Mouse (Mus musculus) olfactory bulb, adult 2 months (tissue): ENCODE data around the gene Igfbpl1. TPM values are rescaled to one million over a fixed set of nuclear protein-coding genes. Genes with fewer than 3 reads are reported as not detected.
A peak's percentile ranks its signal among the peaks of the same experiment; 100 is the strongest.

ENCODE experiments used
- H3K27ac ChIP-seq: fragments of 200-500 bp; 2 replicates; pipeline ENCODE4 v1.5.1; 2012; ENCODE audit warnings: low read depth, low read length; ENCODE audit not compliant: insufficient read depth
- H3K4me1 ChIP-seq: fragments of 200-500 bp; 2 replicates; pipeline ENCODE4 v1.6.1; 2012; ENCODE audit warnings: low read length; ENCODE audit not compliant: control insufficient read depth, insufficient read depth
- H3K4me3 ChIP-seq: fragments of 200-500 bp; 2 replicates; pipeline ENCODE4 v1.5.1; 2012; ENCODE audit warnings: mild to moderate bottlenecking, low read depth, low read length, moderate library complexity; ENCODE audit not compliant: insufficient read depth
- CTCF ChIP-seq: fragments of 200-500 bp; IDR thresholded peaks from 2 replicates; pipeline ENCODE4 v1.5.1; 2012; ENCODE audit warnings: low read depth, mild to moderate bottlenecking, low read length, moderate library complexity; ENCODE audit not compliant: insufficient read depth
- POLR2A ChIP-seq: fragments of 200-500 bp; IDR thresholded peaks from 2 replicates; pipeline ENCODE4 v1.6.1; 2012; ENCODE audit warnings: mild to moderate bottlenecking, low read depth, low read length, moderate library complexity; ENCODE audit not compliant: insufficient read depth
- WGBS: fragments of 180-500 bp; shearing (Covaris S2); methylation state at CpG from one replicate; pipeline ENCODE4 v1.1.7; 2018; 5-methylcytosine and 5-hydroxymethylcytosine counted together
- polyA plus RNA-seq: library from polyadenylated mRNA; stranded (reverse); fragments of >200 nt; gene quantifications from 2 replicates; pipeline ENCODE4 v1.2.4, GENCODE M21; 2012; ENCODE audit warnings: low replicate concordance; ENCODE audit not compliant: missing spikeins, insufficient read depth, insufficient read length

Igfbpl1 gene
- polyA plus RNA-seq, 1 experiment: not detected

GRCm38 (mm10) chr4:45808034-45808433 lies 18.7 kb downstream of the Igfbpl1 start:
- WGBS: 48% methylated on average over 7 of the region's 7 CpGs
- TF ChIP-seq CTCF: no peak
- no peak for TF ChIP-seq POLR2A
- Histone ChIP-seq H3K27ac (no peak overlapping the region), H3K4me3 (no peak overlapping the region), H3K4me1 (no peaks in the 10 kb centered on the region)

GRCm38 (mm10) chr4:45802900-45803299 lies 23.8 kb downstream of the Igfbpl1 start:
- 94% methylated on average over 14 of the region's 14 CpGs for WGBS
- TF ChIP-seq CTCF (no peak), POLR2A (no peak)
- Histone ChIP-seq H3K27ac (no peak overlapping the region), H3K4me3 (no peak overlapping the region), H3K4me1 (peaks cover 4% of the 10 kb centered on the region; the same call in 1 of the 2 replicates)

GRCm38 (mm10) chr4:45799956-45800537 lies 26.7 kb downstream of the Igfbpl1 start:
- no peak overlapping the region for H3K4me3 ChIP-seq
- no peak overlapping the region for H3K27ac ChIP-seq
- H3K4me1 ChIP-seq: peaks cover 8% of the 10 kb centered on the region
- TF ChIP-seq POLR2A (no peak), CTCF (no peak)
- 38% methylated on average over 3 of the region's 3 CpGs for WGBS

- H3K4me1 ChIP-seq: peaks cover 8% of the 10 kb centered on the region
- H3K27ac ChIP-seq: no peak within 1 kb of the TSS
- WGBS: 0% methylated on average over 26 of the region's 26 CpGs
- TF ChIP-seq POLR2A (peak; percentile 18; the same call in 1 of the 2 replicates), CTCF (no peak)
- H3K4me3 ChIP-seq: peak within 1 kb of the TSS; percentile 63
Observed at GRCm38 (mm10) chr4:45798964-45799363, 27.8 kb downstream of the Igfbpl1 start, which contains the start of gene Aldh1b1. Gene Aldh1b1 (plus strand): TSS chr4:45799022.

DNA sequence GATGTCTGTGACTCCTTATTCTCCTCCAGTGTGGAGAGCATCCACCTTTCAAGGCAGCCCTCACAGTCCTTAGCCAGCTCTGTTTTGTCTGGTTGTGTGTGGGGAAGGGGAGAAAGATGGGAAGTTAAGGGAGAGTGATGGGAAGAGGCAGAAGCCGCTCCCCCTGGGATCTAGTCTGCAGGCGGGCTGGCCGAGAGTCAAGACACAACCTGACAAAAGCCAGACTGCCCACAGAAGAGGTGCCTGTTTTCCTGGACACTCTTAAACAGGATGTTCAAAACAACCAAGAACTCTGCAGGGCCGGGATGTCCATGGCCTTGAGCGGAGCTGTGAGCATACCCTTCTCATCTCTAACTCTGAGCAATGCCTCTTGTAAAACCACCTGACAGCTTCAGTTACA lies 30.0 kb downstream of the Igfbpl1 start:
- no peak overlapping the region for H3K27ac ChIP-seq
- no peak overlapping the region for H3K4me3 ChIP-seq
- WGBS: 89% methylated on average over 5 of the region's 5 CpGs
- H3K4me1 ChIP-seq: peaks cover 8% of the 10 kb centered on the region
- TF ChIP-seq CTCF (no peak), POLR2A (no peak)

GRCm38 (mm10) chr4:45795191-45795811 lies 31.4 kb downstream of the Igfbpl1 start:
- WGBS: 5% methylated on average over 12 of the region's 12 CpGs
- TF ChIP-seq CTCF (no peak), POLR2A (no peak)

DNA sequence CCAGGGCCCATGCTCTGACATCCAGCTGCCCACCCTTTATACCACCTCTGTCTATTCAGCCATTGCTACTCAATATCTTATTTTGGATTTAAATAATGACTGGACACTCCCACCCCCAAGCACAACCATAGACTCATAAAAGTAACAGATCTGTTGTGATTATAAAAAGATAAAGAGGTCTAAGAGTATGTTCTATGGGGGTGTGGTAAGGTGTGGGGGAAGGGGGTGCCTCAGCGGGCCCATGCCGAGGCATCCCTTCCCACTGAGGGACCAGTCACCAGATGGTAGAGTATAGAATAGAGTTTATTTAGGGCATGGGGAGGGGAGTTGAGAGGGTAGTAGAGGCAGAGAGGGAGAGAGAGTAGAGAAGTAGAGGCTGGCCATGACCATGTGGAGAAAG lies 36.7 kb downstream of the Igfbpl1 start:
- TF ChIP-seq CTCF: no peak
- TF ChIP-seq POLR2A: no peak
- H3K4me1 ChIP-seq: peaks cover 7% of the 10 kb centered on the region
- H3K27ac ChIP-seq: no peak overlapping the region
- H3K4me3 ChIP-seq: no peak overlapping the region
- WGBS: 93% methylated on average over 2 of the region's 2 CpGs

More at GRCm38 (mm10) chr4:45795191-45795811, 31.4 kb downstream of the Igfbpl1 start:
- no peak overlapping the region for H3K4me3 ChIP-seq
- no peak overlapping the region for H3K27ac ChIP-seq
- peaks cover 4% of the 10 kb centered on the region for H3K4me1 ChIP-seq

DNA sequence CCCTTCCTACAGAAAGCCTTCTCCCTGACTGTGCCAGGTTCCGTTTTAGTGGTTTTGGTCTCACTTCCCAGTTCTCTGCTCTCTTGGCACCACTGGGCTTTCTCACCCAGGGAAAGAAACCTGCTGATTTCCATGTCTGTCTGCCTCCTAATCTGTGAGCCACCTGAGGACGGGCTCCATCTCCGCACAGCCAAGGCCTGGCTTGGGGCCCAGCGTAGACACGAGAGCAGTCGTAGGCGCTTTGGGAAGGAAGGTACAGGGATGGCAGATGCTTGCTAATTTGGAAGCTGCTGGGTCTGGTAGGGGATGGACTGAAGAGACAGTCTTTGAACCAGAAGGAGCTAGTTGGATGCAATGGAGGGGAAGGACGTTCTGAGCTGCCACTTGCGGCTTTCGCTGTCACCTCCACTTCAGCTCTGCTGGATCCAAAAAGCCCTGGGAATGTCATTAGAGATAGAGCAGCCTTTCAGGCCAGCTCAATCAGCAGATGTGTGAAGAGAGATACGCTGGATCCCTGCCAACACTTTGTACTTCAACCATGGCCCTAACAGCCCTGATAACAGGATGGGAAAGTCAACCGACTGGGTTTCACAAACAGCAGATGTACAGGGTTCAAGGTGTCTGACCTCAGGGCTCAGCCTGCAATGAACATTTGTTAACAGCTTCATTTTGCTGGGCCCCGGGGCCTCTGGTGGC lies 37.3 kb downstream of the Igfbpl1 start:
- 61% methylated on average over 13 of the region's 13 CpGs for WGBS
- Histone ChIP-seq H3K27ac (no peak overlapping the region), H3K4me3 (no peak overlapping the region), H3K4me1 (peaks cover 7% of the 10 kb centered on the region)
- TF ChIP-seq CTCF: no peak
- TF ChIP-seq POLR2A: no peak

- 92% methylated on average over 13 of the region's 13 CpGs for WGBS
- no peak overlapping the region for H3K4me3 ChIP-seq
- no peak overlapping the region for H3K27ac ChIP-seq
- TF ChIP-seq CTCF (no peak), POLR2A (no peak)
- H3K4me1 ChIP-seq: peaks cover 7% of the 10 kb centered on the region
Observed at GRCm38 (mm10) chr4:45788446-45789081, 38.2 kb downstream of the Igfbpl1 start.
